Mouse (Mus musculus) thymus, postnatal 36 days (tissue): Measurements from ENCODE around the gene Magea1.
"Not testable (repeated sequence)": the region's sequence is repeated elsewhere in the genome, so short reads cannot be mapped to it uniquely, and the experiment has no call there.

Experiments
- DNase-seq, 2 experiments: peaks; one replicate each; pipeline ENCODE4 v3.0.0; 2022; ENCODE audit warnings: mixed read lengths in 2 of 2

The Magea1 gene

GRCm38 (mm10) chrX:155089693-155090092 is at the start of gene Magea1:
Gene Magea1, minus strand, starts transcription at chrX:155089793.
- DNase-seq, result not testable (repeated sequence)

GRCm38 (mm10) chrX:155128312-155128711 is 38.7 kb upstream of the Magea1 start, which contains the start of gene Cldn34b2:
Gene Cldn34b2, minus strand, starts transcription at chrX:155128412.
- not testable (repeated sequence) for DNase-seq

- no peak for DNase-seq
Observed at GRCm38 (mm10) chrX:155098024-155098423, 8.4 kb upstream of the Magea1 start.

- DNase-seq, result not testable (repeated sequence)
Observed at GRCm38 (mm10) chrX:155093566-155093965, 4.0 kb upstream of the Magea1 start, which contains the start of gene Magea2. Gene Magea2, minus strand, starts transcription at chrX:155093666.

- DNase-seq, result not testable (repeated sequence)
Observed at GRCm38 (mm10) chrX:155063045-155063444, 26.5 kb downstream of the Magea1 start, which contains the start of gene Magea5. Gene Magea5, minus strand, starts transcription at chrX:155063145.
